Mouse (Mus musculus) megakaryocyte, embryonic 14.5 days (primary cell): ENCODE data around the gene Ttc17. TPM values are rescaled to one million over a fixed set of nuclear protein-coding genes. Genes with fewer than 3 reads are reported as not detected.
"Not testable (repeated sequence)": the region's sequence is repeated elsewhere in the genome, so short reads cannot be mapped to it uniquely, and the experiment has no call there.

Experiments used
- H3K27me3 ChIP-seq: replicated peaks from 2 replicates; pipeline ENCODE3; 2012; ENCODE audit warnings: inconsistent platforms
- H3K36me3 ChIP-seq: replicated peaks from 2 replicates; pipeline ENCODE3; 2012; ENCODE audit warnings: low read length, inconsistent platforms, mixed read lengths
- H3K4me1 ChIP-seq: 2 replicates; pipeline ENCODE4 v1.6.1; 2012; ENCODE audit warnings: inconsistent platforms
- H3K4me3 ChIP-seq: replicated peaks from 2 replicates; pipeline ENCODE3; 2012; ENCODE audit warnings: moderate library complexity, mild to moderate bottlenecking, inconsistent platforms
- H3K9me3 ChIP-seq: 2 replicates; pipeline ENCODE4 v1.6.1; 2012; ENCODE audit warnings: inconsistent platforms
- FLI1 ChIP-seq: IDR thresholded peaks from 2 replicates; pipeline ENCODE4 v1.6.1; 2012; ENCODE audit warnings: low read length, inconsistent platforms, mixed read lengths
- GATA1 ChIP-seq: IDR thresholded peaks from 3 replicates; pipeline ENCODE4 v1.6.1; 2012; ENCODE audit warnings: mixed read lengths, low read length, inconsistent platforms, borderline replicate concordance
- polyA plus RNA-seq: library from polyadenylated mRNA; stranded (reverse); fragments of >175 nt; gene quantifications from 2 replicates; pipeline ENCODE4 v1.2.3, GENCODE M21; 2012; ENCODE audit warnings: low replicate concordance; ENCODE audit not compliant: insufficient read depth

The Ttc17 gene
- polyA plus RNA-seq, 1 experiment, result 2.8 TPM

DNA sequence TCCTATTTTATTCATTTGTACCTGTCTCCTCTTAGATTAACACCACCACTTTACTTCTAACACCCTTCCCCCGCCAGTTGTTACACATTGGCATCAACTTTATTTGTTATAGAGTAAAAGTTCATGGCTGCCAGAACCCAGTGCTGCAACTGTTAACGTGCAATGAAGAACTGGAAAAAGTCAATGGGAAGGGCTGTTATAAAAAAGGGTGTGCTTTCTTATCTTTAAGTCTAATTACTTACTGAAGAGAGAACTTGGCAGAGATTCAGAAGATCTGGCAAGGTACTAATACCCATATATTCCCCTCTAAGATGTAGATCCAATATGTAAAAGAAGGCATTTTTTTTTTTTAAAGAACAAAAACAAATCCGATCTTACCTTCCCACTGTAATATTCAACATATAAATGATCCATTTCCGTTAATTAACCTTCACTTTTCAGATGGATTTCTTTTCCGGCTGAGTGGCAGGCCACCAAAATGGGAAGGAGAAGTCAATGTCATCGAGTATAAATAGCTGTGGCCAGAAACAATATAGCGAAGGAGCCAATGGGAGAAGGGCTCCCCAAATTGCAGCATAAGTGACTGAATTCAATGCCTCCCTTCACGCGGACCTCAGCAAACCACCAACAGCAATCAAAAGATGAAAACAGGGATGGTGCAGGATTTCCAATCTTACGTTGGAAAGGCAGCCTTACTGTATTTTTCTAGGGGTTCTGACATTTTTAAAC, 1.8 kb downstream of the Ttc17 start:
- no peaks in the 10 kb centered on the region for H3K9me3 ChIP-seq
- peaks cover 1% of the 10 kb centered on the region for H3K36me3 ChIP-seq
- H3K27me3 ChIP-seq, result no peaks in the 10 kb centered on the region
- H3K4me1 ChIP-seq, result peaks cover 35% of the 10 kb centered on the region
- H3K4me3 ChIP-seq, result peak overlapping the region; percentile 10
- TF ChIP-seq FLI1 (no peak), GATA1 (no peak)

DNA sequence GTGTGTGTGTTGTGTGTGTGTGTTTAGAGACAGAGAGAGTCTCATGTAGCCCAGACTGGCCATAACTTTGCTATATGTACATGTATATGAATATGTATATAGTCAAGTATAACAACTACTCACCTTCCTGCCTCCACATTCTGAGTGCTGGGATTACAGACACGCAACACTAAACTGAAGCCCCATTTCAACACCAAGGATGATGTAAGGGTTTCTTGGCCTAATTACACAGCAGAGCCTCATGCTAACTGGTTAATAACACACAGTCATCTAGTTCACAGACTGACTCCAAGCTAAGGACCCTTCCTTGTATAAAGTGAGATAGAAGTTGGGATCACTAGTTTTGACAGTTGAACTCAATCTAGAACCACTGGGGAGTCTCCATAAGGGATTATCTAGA, 3.9 kb downstream of the Ttc17 start:
- TF ChIP-seq GATA1 (no peak), FLI1 (no peak)
- H3K4me3 ChIP-seq, result no peak overlapping the region
- peaks cover 4% of the 10 kb centered on the region for H3K36me3 ChIP-seq
- no peaks in the 10 kb centered on the region for H3K27me3 ChIP-seq
- H3K4me1 ChIP-seq, result peaks cover 48% of the 10 kb centered on the region
- H3K9me3 ChIP-seq, result no peaks in the 10 kb centered on the region

DNA sequence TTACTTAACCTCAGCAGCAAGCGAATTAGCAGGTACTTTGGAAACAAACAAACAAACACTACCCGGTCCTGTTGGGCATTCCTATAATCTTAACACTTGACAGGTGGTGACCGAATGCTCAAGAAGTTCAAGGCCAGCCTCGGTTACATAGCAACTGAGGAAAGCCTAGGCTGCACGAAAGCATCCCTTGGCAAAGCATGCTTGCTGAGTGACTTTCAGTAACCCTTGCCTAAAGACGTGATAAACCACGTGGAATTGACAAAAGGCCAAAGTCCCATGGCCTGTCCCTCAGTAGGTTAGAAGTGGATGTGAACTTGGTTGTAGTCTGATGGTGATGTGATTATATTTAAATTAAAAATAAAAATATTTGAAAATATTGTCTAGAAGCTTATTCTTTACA, 4.4 kb downstream of the Ttc17 start:
- peaks cover 7% of the 10 kb centered on the region for H3K36me3 ChIP-seq
- no peak overlapping the region for H3K4me3 ChIP-seq
- TF ChIP-seq FLI1, result no peak
- no peak for TF ChIP-seq GATA1
- no peaks in the 10 kb centered on the region for H3K27me3 ChIP-seq
- no peaks in the 10 kb centered on the region for H3K9me3 ChIP-seq
- peaks cover 45% of the 10 kb centered on the region for H3K4me1 ChIP-seq

DNA sequence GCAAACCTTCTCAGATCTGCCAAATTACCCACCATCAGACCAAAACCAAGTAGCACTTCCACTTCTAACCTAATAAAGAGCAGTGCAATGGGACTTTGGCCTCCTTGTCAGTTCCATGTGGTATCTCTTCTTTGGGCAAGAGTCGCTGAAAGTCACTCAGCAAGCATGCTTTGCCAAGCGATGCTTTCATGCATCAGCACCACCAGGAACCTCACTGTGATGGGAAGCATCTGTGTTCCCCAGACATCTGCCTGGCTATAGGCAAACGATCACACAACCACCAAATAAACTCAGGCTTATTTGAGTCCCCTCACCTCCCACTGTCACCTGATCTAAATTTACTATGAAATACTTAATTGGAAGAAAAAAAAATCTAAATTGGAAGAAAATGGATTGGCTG, 5.5 kb downstream of the Ttc17 start:
- Histone ChIP-seq H3K36me3 (peaks cover 7% of the 10 kb centered on the region), H3K4me1 (peaks cover 51% of the 10 kb centered on the region), H3K4me3 (no peak overlapping the region), H3K9me3 (no peaks in the 10 kb centered on the region), H3K27me3 (no peaks in the 10 kb centered on the region)
- no peak for TF ChIP-seq FLI1
- no peak for TF ChIP-seq GATA1

DNA sequence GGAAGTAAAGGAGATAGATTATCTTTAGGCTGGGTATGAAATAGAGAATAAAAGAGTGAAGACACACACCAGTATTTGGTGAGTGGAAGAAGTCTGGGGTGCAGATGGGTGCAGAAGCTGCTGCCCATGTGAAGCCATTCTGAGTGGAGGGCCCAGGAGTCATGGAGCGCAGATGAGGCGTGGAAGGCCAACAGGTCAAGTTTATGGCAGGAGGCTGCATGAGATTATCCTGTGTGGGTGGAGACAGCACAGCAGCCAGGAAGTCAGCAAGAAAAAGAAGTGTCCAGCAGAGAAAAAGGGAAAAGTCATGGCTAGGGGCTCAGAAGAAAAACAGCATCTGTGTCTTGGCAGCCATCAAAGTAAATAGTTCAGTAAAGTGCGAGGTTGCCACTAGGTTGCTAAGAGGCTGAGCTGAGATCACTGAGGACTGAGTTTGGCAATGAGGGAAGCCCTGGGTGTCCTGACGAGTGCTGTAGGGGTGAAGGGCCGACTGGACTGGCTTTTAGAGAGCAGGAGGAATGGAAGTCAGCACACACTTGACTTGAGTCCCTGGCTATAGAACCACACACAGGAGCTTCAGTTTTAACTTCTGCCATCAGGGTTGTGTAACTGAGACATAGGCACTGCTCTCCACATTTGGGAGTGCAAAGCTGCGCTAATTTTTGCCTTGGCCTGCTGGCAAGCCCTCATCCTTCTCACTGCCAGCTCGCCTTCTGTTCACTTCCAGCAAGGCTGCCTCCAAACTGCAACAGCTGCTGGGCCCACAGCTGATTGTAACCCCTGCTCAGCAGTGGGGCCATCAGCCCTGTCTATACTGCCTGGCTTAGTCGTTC, 8.1 kb downstream of the Ttc17 start:
- Histone ChIP-seq H3K4me3 (no peak overlapping the region), H3K9me3 (no peaks in the 10 kb centered on the region), H3K4me1 (peaks cover 49% of the 10 kb centered on the region), H3K27me3 (no peaks in the 10 kb centered on the region), H3K36me3 (peaks cover 7% of the 10 kb centered on the region)
- no peak for TF ChIP-seq FLI1
- TF ChIP-seq GATA1, result no peak

DNA sequence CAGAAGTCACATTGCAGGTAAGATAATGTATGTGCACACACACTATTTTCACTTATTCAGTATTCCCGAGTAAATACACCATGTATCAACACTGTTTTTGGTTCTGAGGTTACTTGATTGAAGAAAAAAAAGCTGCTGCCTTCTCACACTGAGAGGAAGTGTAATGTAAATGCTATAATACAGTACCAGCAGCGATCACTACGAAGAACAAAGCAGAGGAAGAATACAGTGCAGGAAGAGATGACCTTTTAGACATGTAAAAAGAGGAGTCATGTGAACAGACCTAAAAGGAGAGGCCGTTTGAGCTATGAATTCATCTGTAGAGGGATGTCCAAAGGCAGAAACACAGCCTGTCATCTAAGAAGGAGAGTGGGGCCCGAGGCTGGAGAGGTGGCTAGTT, 9.0 kb downstream of the Ttc17 start:
- H3K9me3 ChIP-seq, result no peaks in the 10 kb centered on the region
- peaks cover 43% of the 10 kb centered on the region for H3K4me1 ChIP-seq
- peaks cover 11% of the 10 kb centered on the region for H3K36me3 ChIP-seq
- TF ChIP-seq GATA1 (no peak), FLI1 (no peak)
- no peak overlapping the region for H3K4me3 ChIP-seq
- H3K27me3 ChIP-seq, result no peaks in the 10 kb centered on the region

DNA sequence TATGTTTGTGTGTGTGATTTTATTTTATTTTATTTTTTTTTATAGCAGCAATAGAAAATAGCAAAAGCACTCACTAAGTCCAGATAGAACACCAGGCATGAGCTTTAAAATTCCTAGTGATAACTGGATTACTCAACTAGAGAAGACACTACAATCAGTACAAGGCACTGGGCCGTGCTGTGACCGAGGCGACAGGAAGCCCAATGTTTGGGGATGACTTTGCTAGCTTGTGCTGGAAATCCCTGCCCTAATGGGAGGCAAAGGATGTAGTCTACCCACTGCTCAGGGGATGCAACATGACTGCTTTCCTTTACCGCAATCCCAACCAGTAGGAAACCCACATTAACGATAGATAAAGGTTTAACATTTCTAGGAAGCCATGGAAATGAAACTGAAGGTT, 10.2 kb downstream of the Ttc17 start:
- Histone ChIP-seq H3K4me1 (peaks cover 43% of the 10 kb centered on the region), H3K4me3 (no peak overlapping the region), H3K27me3 (no peaks in the 10 kb centered on the region), H3K36me3 (peaks cover 17% of the 10 kb centered on the region), H3K9me3 (no peaks in the 10 kb centered on the region)
- TF ChIP-seq GATA1 (no peak), FLI1 (no peak)

DNA sequence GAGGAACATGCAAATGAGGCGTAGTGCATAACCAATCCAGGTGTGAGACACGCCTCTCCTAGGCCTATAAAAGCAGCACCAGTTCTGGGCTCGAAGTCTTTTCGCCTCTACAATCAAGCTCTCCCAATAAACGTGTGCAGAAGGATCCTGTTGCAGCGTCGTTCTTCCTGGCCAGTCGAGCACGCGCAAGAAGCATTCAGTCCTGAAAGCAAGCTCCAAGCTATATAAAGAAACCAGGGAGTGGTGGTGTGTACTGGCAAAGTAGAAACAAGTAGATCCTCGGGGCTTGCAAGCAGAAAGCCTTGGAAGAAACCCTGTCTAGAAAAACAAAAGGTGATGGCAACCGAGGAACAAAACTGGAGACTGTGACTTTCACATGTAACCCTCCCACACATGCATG, 15.4 kb downstream of the Ttc17 start:
- H3K27me3 ChIP-seq, H3K9me3 ChIP-seq, H3K4me3 ChIP-seq: not testable (repeated sequence)
- peaks cover 33% of the 10 kb centered on the region for H3K4me1 ChIP-seq
- H3K36me3 ChIP-seq, result peaks cover 15% of the 10 kb centered on the region

DNA sequence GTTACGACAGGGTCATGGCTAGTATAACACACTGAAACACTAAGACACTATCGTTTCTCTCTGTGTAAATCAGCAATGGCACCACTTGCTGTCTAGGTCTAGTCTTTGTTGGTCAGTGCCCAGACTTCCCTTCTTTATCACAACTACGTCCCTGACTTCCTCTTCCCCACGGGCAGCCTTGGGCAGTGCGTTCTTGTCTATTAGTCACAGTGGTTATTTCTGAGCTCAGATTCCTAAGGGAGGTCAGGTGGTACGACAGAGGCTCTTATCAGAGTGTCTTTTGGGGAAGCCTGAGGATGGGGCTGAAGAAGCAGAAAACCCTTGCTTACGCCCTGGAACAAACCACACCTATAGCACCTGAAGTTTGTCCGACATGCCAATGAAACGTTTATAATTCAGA, 17.5 kb downstream of the Ttc17 start:
- Histone ChIP-seq H3K9me3 (no peaks in the 10 kb centered on the region), H3K36me3 (peaks cover 33% of the 10 kb centered on the region), H3K4me1 (peaks cover 26% of the 10 kb centered on the region), H3K27me3 (no peaks in the 10 kb centered on the region), H3K4me3 (peak overlapping the region; percentile 42)
- TF ChIP-seq FLI1, result no peak
- no peak for TF ChIP-seq GATA1

DNA sequence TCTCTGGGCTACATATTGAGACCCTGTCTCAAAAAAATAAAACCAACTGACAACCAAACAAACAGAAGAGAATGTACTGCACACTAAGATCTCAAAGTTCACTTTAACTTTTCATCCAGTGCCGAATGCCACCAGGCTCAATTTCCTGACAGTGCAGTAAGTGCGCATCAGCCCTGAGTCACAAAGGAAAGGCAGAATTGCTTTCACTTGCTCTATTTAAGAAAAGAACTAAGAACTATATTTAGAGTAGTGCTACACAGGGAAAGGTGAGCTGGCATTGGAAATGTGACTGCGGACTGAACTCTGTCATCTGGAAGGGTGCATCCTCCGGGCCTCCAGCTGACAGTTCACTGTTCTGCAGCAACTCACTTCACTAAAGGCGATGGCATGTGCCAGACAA, 18.6 kb downstream of the Ttc17 start:
- Histone ChIP-seq H3K9me3 (no peaks in the 10 kb centered on the region), H3K36me3 (peaks cover 40% of the 10 kb centered on the region), H3K4me3 (no peak overlapping the region), H3K4me1 (peaks cover 26% of the 10 kb centered on the region), H3K27me3 (no peaks in the 10 kb centered on the region)
- no peak for TF ChIP-seq FLI1
- TF ChIP-seq GATA1, result no peak

DNA sequence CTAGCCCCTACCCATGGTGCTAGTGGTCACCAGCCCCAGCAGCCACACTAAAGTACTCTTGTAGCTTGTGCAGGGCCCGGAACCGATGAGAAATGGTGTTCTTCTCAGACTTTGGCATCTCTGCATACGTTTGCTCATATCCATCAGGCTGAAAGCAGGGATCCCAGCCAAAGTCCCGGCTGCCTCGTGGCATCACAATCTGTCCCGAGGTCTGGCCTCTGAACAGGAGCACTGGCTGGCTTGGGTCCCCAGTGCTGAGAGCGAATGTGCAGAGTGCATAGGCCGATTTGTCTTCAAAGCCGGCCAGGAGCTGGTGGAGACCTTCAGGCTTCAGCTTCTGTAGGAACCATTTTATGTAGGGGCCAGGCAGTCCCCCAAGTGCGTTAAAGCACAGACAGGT, 22.0 kb downstream of the Ttc17 start:
- H3K36me3 ChIP-seq, result peaks cover 50% of the 10 kb centered on the region
- not testable (repeated sequence) for H3K4me3 ChIP-seq, H3K27me3 ChIP-seq, H3K9me3 ChIP-seq
- peaks cover 21% of the 10 kb centered on the region for H3K4me1 ChIP-seq
